13 mouse cellular contexts compared by ENCODE assay signal in the genomic region with DNA sequence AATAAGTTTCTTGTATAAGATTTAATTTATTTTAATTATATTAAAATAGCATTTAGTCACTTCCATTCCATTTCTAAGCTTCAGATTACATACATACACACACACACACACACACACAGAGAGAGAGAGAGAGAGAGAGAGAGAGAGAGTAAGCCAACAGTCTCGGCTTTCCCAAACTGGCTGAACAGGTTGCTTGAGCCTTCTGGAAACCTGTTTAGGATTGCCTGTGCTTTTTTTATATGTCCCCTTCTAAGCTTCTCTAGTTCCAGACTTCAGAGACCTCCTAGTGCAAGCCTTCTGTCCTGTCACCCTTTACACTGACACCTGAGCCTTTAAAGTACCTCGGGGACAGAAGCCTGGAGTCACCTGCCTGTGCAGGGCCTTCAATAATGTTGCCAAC. TPM values are rescaled to one million over a fixed set of nuclear protein-coding genes. Genes with fewer than 3 reads are reported as not detected.
DNase-seq lines count a peak whose midpoint lies in the region; ATAC-seq and TF ChIP-seq lines count a peak whose summit lies in the region.
"Had no signal": no experiment of that assay in that cellular context is flagged by ENCODE, and none has a peak within 500 bp of the region (broad histone marks: within the 10 kb centered on the region; RNA-seq: fewer than 3 reads in every experiment).

No protein-coding gene starts in this region.

- intact Hi-C loops in gastrocnemius, adult 2 months (cut with DNase I) = no loop called here

- 34% methylated on average over 2 of the region's 2 CpGs for WGBS in kidney, embryonic 15.5 days
- 53% methylated on average over 2 of the region's 2 CpGs for WGBS in embryonic facial prominence, embryonic 10.5 days
- WGBS in liver, embryonic 11.5 days = 48% methylated on average over 2 of the region's 2 CpGs
- WGBS in hindbrain, embryonic 14.5 days = 58% methylated on average over 2 of the region's 2 CpGs

- H3K4me2 ChIP-seq in kidney, embryonic 15.5 days = no peak overlapping the region
- no peak overlapping the region for H3K4me2 ChIP-seq in liver, embryonic 11.5 days
- no peak overlapping the region for H3K4me2 ChIP-seq in hindbrain, embryonic 14.5 days (replicated peaks)

- no peak for ATAC-seq in kidney, embryonic 15.5 days (replicated peaks; ENCODE audit: low FRiP score)
- ATAC-seq in liver, embryonic 11.5 days (replicated peaks; ENCODE audit: low FRiP score) = no peak
- ATAC-seq in hindbrain, embryonic 14.5 days (ENCODE audit: low FRiP score) = no peak

- peak overlapping the region; percentile 81 for H3K27ac ChIP-seq in gastrocnemius, adult 2 months
- H3K27ac ChIP-seq in kidney, embryonic 15.5 days = peak overlapping the region; percentile 37; the same call in 1 of the 2 replicates
- H3K27ac ChIP-seq in embryonic facial prominence, embryonic 10.5 days (replicated peaks) = peak overlapping the region; percentile 74
- H3K27ac ChIP-seq in liver, embryonic 11.5 days (ENCODE audit: low read depth, low read length) = peak overlapping the region; percentile 25; the same call in 1 of the 2 replicates
- no peak overlapping the region for H3K27ac ChIP-seq in hindbrain, embryonic 14.5 days

- H3K27me3 ChIP-seq in kidney, embryonic 15.5 days = no peaks in the 10 kb centered on the region
- H3K27me3 ChIP-seq in embryonic facial prominence, embryonic 10.5 days (replicated peaks; ENCODE audit: low read depth, poor library complexity, severe bottlenecking) = no peaks in the 10 kb centered on the region
- H3K27me3 ChIP-seq in liver, embryonic 11.5 days (replicated peaks; ENCODE audit: control insufficient read depth, insufficient read depth, low read length) = no peaks in the 10 kb centered on the region
- H3K27me3 ChIP-seq in hindbrain, embryonic 14.5 days (ENCODE audit: control insufficient read depth, insufficient read depth, low read length) = no peaks in the 10 kb centered on the region

- no peak for TF ChIP-seq CTCF in gastrocnemius, adult 2 months (IDR thresholded peaks at IDR 0.05)

- no peak overlapping the region for H3K9ac ChIP-seq in kidney, embryonic 15.5 days
- no peak overlapping the region for H3K9ac ChIP-seq in liver, embryonic 11.5 days (ENCODE audit: low read depth, low read length)
- H3K9ac ChIP-seq in hindbrain, embryonic 14.5 days = no peak overlapping the region

- no peak for DNase-seq in gastrocnemius, adult 2 months
- no peak for DNase-seq in gastrocnemius, postnatal 25 days
- no peak for DNase-seq in kidney, adult 11 months
- peak; percentile 39 for DNase-seq in embryonic facial prominence, embryonic 10.5 days (ENCODE audit: low spot score)
- DNase-seq in liver, embryonic 11.5 days (ENCODE audit: low spot score) = no peak
- no peak for DNase-seq in T-cell, adult 2 months (ENCODE audit: low spot score)
- no peak for DNase-seq in hindbrain, embryonic 14.5 days (ENCODE audit: low spot score)
- DNase-seq: cerebellum, adult 9-10 months; left cerebral cortex, postnatal 4 days had no signal

- H3K36me3 ChIP-seq in kidney, embryonic 15.5 days = no peaks in the 10 kb centered on the region
- no peaks in the 10 kb centered on the region for H3K36me3 ChIP-seq in embryonic facial prominence, embryonic 10.5 days (replicated peaks)
- H3K36me3 ChIP-seq in liver, embryonic 11.5 days (ENCODE audit: control insufficient read depth, insufficient read depth, low read length) = no peaks in the 10 kb centered on the region
- H3K36me3 ChIP-seq in hindbrain, embryonic 14.5 days (replicated peaks; ENCODE audit: control insufficient read depth, insufficient read depth) = no peaks in the 10 kb centered on the region
- H3K36me3 ChIP-seq: G1E; midbrain, embryonic 10.5 days had no signal

- no peak overlapping the region for H3K4me3 ChIP-seq in gastrocnemius, adult 2 months
- no peak overlapping the region for H3K4me3 ChIP-seq in kidney, embryonic 15.5 days (replicated peaks)
- H3K4me3 ChIP-seq in embryonic facial prominence, embryonic 10.5 days = no peak overlapping the region
- no peak overlapping the region for H3K4me3 ChIP-seq in liver, embryonic 11.5 days (ENCODE audit: low read depth, low read length)
- H3K4me3 ChIP-seq in hindbrain, embryonic 14.5 days (replicated peaks; ENCODE audit: low read length) = no peak overlapping the region
- H3K4me3 ChIP-seq: midbrain, embryonic 10.5 days had no signal

- H3K4me1 ChIP-seq in kidney, embryonic 15.5 days = peaks cover 39% of the 10 kb centered on the region
- peaks cover 38% of the 10 kb centered on the region for H3K4me1 ChIP-seq in embryonic facial prominence, embryonic 10.5 days
- H3K4me1 ChIP-seq in liver, embryonic 11.5 days (replicated peaks; ENCODE audit: control insufficient read depth, insufficient read depth, low read length) = peaks cover 12% of the 10 kb centered on the region
- H3K4me1 ChIP-seq in hindbrain, embryonic 14.5 days (replicated peaks; ENCODE audit: control insufficient read depth, insufficient read depth, low read length) = 0 out of 2 replicates have a peak, but pooled peaks cover 4% of the 10 kb centered on the region

- H3K9me3 ChIP-seq in kidney, embryonic 15.5 days (replicated peaks) = no peaks in the 10 kb centered on the region
- no peaks in the 10 kb centered on the region for H3K9me3 ChIP-seq in embryonic facial prominence, embryonic 10.5 days
- H3K9me3 ChIP-seq in liver, embryonic 11.5 days (ENCODE audit: control insufficient read depth, low read length) = no peaks in the 10 kb centered on the region
- H3K9me3 ChIP-seq in hindbrain, embryonic 14.5 days (ENCODE audit: control insufficient read depth, low read length) = no peaks in the 10 kb centered on the region
- H3K9me3 ChIP-seq: midbrain, embryonic 10.5 days had no signal

RNA-seq across cellular contexts. Expression of a gene that starts 59.2 kb away (rescaled TPM):
- total RNA-seq in gastrocnemius, adult 2 months (2021) = not detected
- not detected for total RNA-seq in gastrocnemius, postnatal 25 days (2021)
- 0.61 and 1.5 TPM in 2 replicates for polyA plus RNA-seq in kidney, embryonic 15.5 days (2015; fragmentation: Nextera tagmentation; extraction: Ambion mirVana)
- 0.87 and 1.2 TPM in 2 replicates for polyA plus RNA-seq in embryonic facial prominence, embryonic 10.5 days (2016; fragmentation: Nextera tagmentation; extraction: Ambion mirVana)
- 2.4 TPM in 2 replicates for polyA plus RNA-seq in liver, embryonic 11.5 days (2014; fragmentation: Nextera tagmentation; extraction: Ambion mirVana)
- polyA plus RNA-seq in hindbrain, embryonic 14.5 days (2014; fragmentation: Nextera tagmentation; extraction: Ambion mirVana) = 0.43 and 0.78 TPM in 2 replicates
- total RNA-seq: gastrocnemius, adult 18-20 months had no signal
- polyA plus RNA-seq: G1E had no signal
